19 mouse cellular contexts compared by ENCODE assay signal in the genomic region with DNA sequence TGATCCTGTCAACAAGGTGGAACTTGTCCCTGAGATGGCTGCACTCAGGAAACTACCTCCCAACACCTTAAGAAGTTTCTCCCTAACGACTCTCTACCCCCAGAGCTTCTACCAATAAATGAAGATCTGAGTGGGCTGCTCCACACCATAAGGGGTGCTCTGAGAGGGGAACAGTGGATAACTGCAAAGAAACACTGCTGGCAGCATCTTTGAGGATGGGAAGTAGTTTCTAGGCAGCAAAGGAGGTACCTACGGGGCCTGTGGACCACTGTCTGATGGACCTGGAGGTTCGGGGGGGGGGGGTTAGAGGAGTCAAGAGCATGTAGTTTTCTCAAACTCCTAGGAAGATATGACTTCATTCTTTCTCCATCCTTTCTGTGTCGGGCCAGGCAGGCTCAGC. TPM values are rescaled to one million over a fixed set of nuclear protein-coding genes. Genes with fewer than 3 reads are reported as not detected.
DNase-seq lines count a peak whose midpoint lies in the region; ATAC-seq lines count a peak whose summit lies in the region.
"Had no signal": no experiment of that assay in that cellular context is flagged by ENCODE, and none has a peak within 500 bp of the region (broad histone marks: within the 10 kb centered on the region; RNA-seq: fewer than 3 reads in every experiment).

No protein-coding gene starts in this region.

- WGBS in embryonic facial prominence, embryonic 10.5 days, result 84% methylated on average over 4 of the region's 4 CpGs
- 65% methylated on average over 4 of the region's 4 CpGs for WGBS in forebrain, embryonic 12.5 days
- WGBS in hindbrain, embryonic 14.5 days, result 73% methylated on average over 4 of the region's 4 CpGs
- 70% methylated on average over 4 of the region's 4 CpGs for WGBS in midbrain, embryonic 16.5 days
- WGBS in kidney, embryonic 16.5 days, result 73% methylated on average over 4 of the region's 4 CpGs

- peak overlapping the region; percentile 40; the same call in 1 of the 2 replicates for H3K27ac ChIP-seq in embryonic facial prominence, embryonic 10.5 days (replicated peaks)
- peak overlapping the region; percentile 98 for H3K27ac ChIP-seq in forebrain, embryonic 12.5 days
- H3K27ac ChIP-seq in hindbrain, embryonic 14.5 days, result peak overlapping the region; percentile 88
- H3K27ac ChIP-seq in midbrain, embryonic 16.5 days (ENCODE audit: low read length), result peak overlapping the region; percentile 91
- no peak overlapping the region for H3K27ac ChIP-seq in kidney, embryonic 16.5 days (ENCODE audit: low read length)

- H3K4me1 ChIP-seq in embryonic facial prominence, embryonic 10.5 days, result peaks cover 31% of the 10 kb centered on the region
- H3K4me1 ChIP-seq in forebrain, embryonic 12.5 days, result peaks cover 34% of the 10 kb centered on the region
- peaks cover 32% of the 10 kb centered on the region for H3K4me1 ChIP-seq in hindbrain, embryonic 14.5 days (replicated peaks; ENCODE audit: control insufficient read depth, insufficient read depth, low read length)
- H3K4me1 ChIP-seq in midbrain, embryonic 16.5 days (ENCODE audit: control insufficient read depth, insufficient read depth, low read length), result peaks cover 26% of the 10 kb centered on the region
- no peaks in the 10 kb centered on the region for H3K4me1 ChIP-seq in kidney, embryonic 16.5 days (ENCODE audit: insufficient read depth, low read length)

- H3K27me3 ChIP-seq in embryonic facial prominence, embryonic 10.5 days (replicated peaks; ENCODE audit: low read depth, poor library complexity, severe bottlenecking), result no peaks in the 10 kb centered on the region
- no peaks in the 10 kb centered on the region for H3K27me3 ChIP-seq in forebrain, embryonic 12.5 days
- no peaks in the 10 kb centered on the region for H3K27me3 ChIP-seq in hindbrain, embryonic 14.5 days (ENCODE audit: control insufficient read depth, insufficient read depth, low read length)
- H3K27me3 ChIP-seq in midbrain, embryonic 16.5 days (ENCODE audit: control insufficient read depth, insufficient read depth, low read depth, low read length), result no peaks in the 10 kb centered on the region
- no peaks in the 10 kb centered on the region for H3K27me3 ChIP-seq in kidney, embryonic 16.5 days (ENCODE audit: insufficient read depth, low read length)
- H3K27me3 ChIP-seq: limb, embryonic 15.5 days had no signal

- no peak overlapping the region for H3K4me3 ChIP-seq in embryonic facial prominence, embryonic 10.5 days
- H3K4me3 ChIP-seq in forebrain, embryonic 12.5 days (replicated peaks), result no peak overlapping the region
- no peak overlapping the region for H3K4me3 ChIP-seq in hindbrain, embryonic 14.5 days (replicated peaks; ENCODE audit: low read length)
- no peak overlapping the region for H3K4me3 ChIP-seq in midbrain, embryonic 16.5 days (ENCODE audit: low read depth, low read length)
- H3K4me3 ChIP-seq in kidney, embryonic 16.5 days (ENCODE audit: low read length), result no peak overlapping the region
- H3K4me3 ChIP-seq: erythroblast, embryonic 14.5 days; limb, embryonic 15.5 days had no signal

- H3K36me3 ChIP-seq in embryonic facial prominence, embryonic 10.5 days (replicated peaks), result no peaks in the 10 kb centered on the region
- no peaks in the 10 kb centered on the region for H3K36me3 ChIP-seq in forebrain, embryonic 12.5 days (replicated peaks)
- no peaks in the 10 kb centered on the region for H3K36me3 ChIP-seq in hindbrain, embryonic 14.5 days (replicated peaks; ENCODE audit: control insufficient read depth, insufficient read depth)
- no peaks in the 10 kb centered on the region for H3K36me3 ChIP-seq in midbrain, embryonic 16.5 days (ENCODE audit: control insufficient read depth, insufficient read depth, low read length)
- no peaks in the 10 kb centered on the region for H3K36me3 ChIP-seq in kidney, embryonic 16.5 days (ENCODE audit: insufficient read depth, low read length)
- H3K36me3 ChIP-seq: G1E; limb, embryonic 15.5 days had no signal

- H3K9me3 ChIP-seq in embryonic facial prominence, embryonic 10.5 days, result no peaks in the 10 kb centered on the region
- H3K9me3 ChIP-seq in forebrain, embryonic 12.5 days, result no peaks in the 10 kb centered on the region
- H3K9me3 ChIP-seq in hindbrain, embryonic 14.5 days (ENCODE audit: control insufficient read depth, low read length), result no peaks in the 10 kb centered on the region
- no peaks in the 10 kb centered on the region for H3K9me3 ChIP-seq in midbrain, embryonic 16.5 days (replicated peaks; ENCODE audit: control insufficient read depth, low read length, poor library complexity, severe bottlenecking)
- H3K9me3 ChIP-seq in kidney, embryonic 16.5 days (ENCODE audit: low read length), result no peaks in the 10 kb centered on the region
- H3K9me3 ChIP-seq: G1E; limb, embryonic 15.5 days had no signal

- no peak overlapping the region for H3K9ac ChIP-seq in forebrain, embryonic 12.5 days
- no peak overlapping the region for H3K9ac ChIP-seq in hindbrain, embryonic 14.5 days
- H3K9ac ChIP-seq in midbrain, embryonic 16.5 days (ENCODE audit: low read depth, low read length), result no peak overlapping the region
- H3K9ac ChIP-seq in kidney, embryonic 16.5 days (replicated peaks; ENCODE audit: low read length), result no peak overlapping the region
- H3K9ac ChIP-seq: limb, embryonic 15.5 days; liver, postnatal 0 days had no signal

- ATAC-seq in forebrain, embryonic 12.5 days (ENCODE audit: low FRiP score), result 0 out of 2 replicates have a peak, but pooled peaks have one; percentile 8
- 0 out of 2 replicates have a peak, but pooled peaks have one; percentile 8 for ATAC-seq in hindbrain, embryonic 14.5 days (ENCODE audit: low FRiP score)
- ATAC-seq in midbrain, embryonic 16.5 days, result 0 out of 2 replicates have a peak, but pooled peaks have one; percentile 17
- ATAC-seq in kidney, embryonic 16.5 days (ENCODE audit: low FRiP score, low TSS enrichment), result no peak
- ATAC-seq: liver, postnatal 0 days had no signal

- no peak overlapping the region for H3K4me2 ChIP-seq in forebrain, embryonic 12.5 days
- H3K4me2 ChIP-seq in hindbrain, embryonic 14.5 days (replicated peaks), result no peak overlapping the region
- H3K4me2 ChIP-seq in midbrain, embryonic 16.5 days (ENCODE audit: low read length), result no peak overlapping the region
- H3K4me2 ChIP-seq in kidney, embryonic 16.5 days (replicated peaks; ENCODE audit: low read depth, low read length), result no peak overlapping the region
- H3K4me2 ChIP-seq: limb, embryonic 15.5 days had no signal

- no peak for DNase-seq in embryonic facial prominence, embryonic 10.5 days (ENCODE audit: low spot score)
- no peak for DNase-seq in hindbrain, embryonic 14.5 days (ENCODE audit: low spot score)
- DNase-seq in spleen, adult 18-20 months, result no peak
- DNase-seq in cerebellum, adult 9-11 months, result no peak
- DNase-seq: adrenal gland, adult 8-10 months; cerebellum, adult 9-10 months; layer of hippocampus, adult 9-11 months; liver, postnatal 0 days; lung, postnatal 4 days; right cerebral cortex, postnatal 25 days had no signal

RNA-seq across cellular contexts. Expression of gene F3, which starts 23.9 kb away (rescaled TPM):
- polyA plus RNA-seq in embryonic facial prominence, embryonic 10.5 days (2016; fragmentation: Nextera tagmentation; extraction: Ambion mirVana), result 12.1 and 12.8 TPM in 2 replicates
- polyA plus RNA-seq in forebrain, embryonic 12.5 days (2016; fragmentation: Nextera tagmentation; extraction: Ambion mirVana), result 6.7 and 7.3 TPM in 2 replicates
- polyA plus RNA-seq in hindbrain, embryonic 14.5 days (2014; fragmentation: Nextera tagmentation; extraction: Ambion mirVana), result 6.5 and 8.2 TPM in 2 replicates
- 10.1 and 13.0 TPM in 2 replicates for polyA plus RNA-seq in midbrain, embryonic 16.5 days (2015; fragmentation: Nextera tagmentation; extraction: Ambion mirVana)
- 18.8 and 20.0 TPM in 2 replicates for polyA plus RNA-seq in kidney, embryonic 16.5 days (2015; fragmentation: Nextera tagmentation; extraction: Ambion mirVana)
- polyA plus RNA-seq: erythroblast, embryonic 14.5 days; G1E had no signal

RNA-seq across cellular contexts. Expression of gene 4930432M17Rik, which starts 28.8 kb away (rescaled TPM):
- polyA plus RNA-seq in embryonic facial prominence, embryonic 10.5 days (2016; fragmentation: Nextera tagmentation; extraction: Ambion mirVana), result not detected in 2 replicates
- not detected in 2 replicates for polyA plus RNA-seq in forebrain, embryonic 12.5 days (2016; fragmentation: Nextera tagmentation; extraction: Ambion mirVana)
- polyA plus RNA-seq in hindbrain, embryonic 14.5 days (2014; fragmentation: Nextera tagmentation; extraction: Ambion mirVana), result not detected in 2 replicates
- not detected in 2 replicates for polyA plus RNA-seq in midbrain, embryonic 16.5 days (2015; fragmentation: Nextera tagmentation; extraction: Ambion mirVana)
- polyA plus RNA-seq in kidney, embryonic 16.5 days (2015; fragmentation: Nextera tagmentation; extraction: Ambion mirVana), result not detected in 2 replicates
- polyA plus RNA-seq: erythroblast, embryonic 14.5 days; G1E; heart, postnatal 0 days; intestine, embryonic 14.5 days; kidney, embryonic 14.5 days; limb, embryonic 15.5 days; liver, postnatal 0 days had no signal
